Mouse (Mus musculus) CD4-positive, CD25-positive, alpha-beta regulatory T cell, adult 4 months (primary cell): ENCODE results near the gene Ndufa6. TPM values are rescaled to one million over a fixed set of nuclear protein-coding genes. Genes with fewer than 3 reads are reported as not detected.
"Not testable (repeated sequence)": the region's sequence is repeated elsewhere in the genome, so short reads cannot be mapped to it uniquely, and the experiment has no call there.

Experiments used
- ATAC-seq: one replicate; pipeline ENCODE4 v1.8.0; 2017
- polyA plus RNA-seq, 2 experiments: library from polyadenylated mRNA; unstranded; fragments of 100-300 nt; shearing (Covaris generic); gene quantifications; one replicate each; pipeline ENCODE4 v1.2.1; 2017

The Ndufa6 gene
- polyA plus RNA-seq, 2 experiments from 2014 or later, result 433 to 535 TPM

DNA sequence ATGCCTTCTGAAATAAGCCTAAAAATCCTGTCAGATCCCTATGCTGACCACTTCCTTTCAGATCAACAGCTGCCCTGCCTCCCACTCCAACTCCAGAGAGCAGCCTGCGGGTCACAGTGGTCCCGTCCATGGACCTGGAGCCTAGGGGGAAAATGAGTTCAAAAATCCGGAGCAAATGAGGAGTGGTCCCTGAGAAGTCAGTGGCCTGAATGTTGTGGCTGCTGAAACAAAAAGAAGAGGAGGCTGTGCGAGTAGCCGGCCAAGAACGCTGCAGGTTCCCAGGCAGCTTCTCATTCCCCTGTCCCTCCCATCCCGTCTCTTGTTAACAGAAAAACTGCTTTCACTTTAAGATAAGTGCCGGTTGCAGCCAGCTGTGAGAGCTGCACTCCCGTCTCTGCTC lies 10.4 kb upstream of the Ndufa6 start:
- not testable (repeated sequence) for ATAC-seq

DNA sequence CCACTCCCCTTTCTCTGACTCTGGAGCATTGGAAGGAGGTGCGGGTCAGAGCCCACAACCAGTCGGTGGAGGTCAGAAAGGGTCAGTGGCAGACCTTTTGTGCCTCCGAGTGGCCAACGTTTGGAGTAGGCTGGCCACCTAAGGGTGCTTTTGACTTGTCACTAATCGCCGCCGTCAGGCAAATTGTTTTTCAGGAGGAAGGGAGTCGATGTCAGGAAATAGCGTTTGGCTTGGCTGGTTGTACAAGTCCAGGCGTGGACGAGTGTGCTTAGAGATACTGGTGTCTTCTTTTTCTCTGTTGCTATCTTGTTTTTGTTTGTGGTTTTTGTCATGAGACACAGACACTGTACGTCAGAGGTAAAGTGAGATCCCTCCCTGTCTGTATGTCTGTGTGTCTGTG lies 9.7 kb upstream of the Ndufa6 start:
- ATAC-seq, result not testable (repeated sequence)

DNA sequence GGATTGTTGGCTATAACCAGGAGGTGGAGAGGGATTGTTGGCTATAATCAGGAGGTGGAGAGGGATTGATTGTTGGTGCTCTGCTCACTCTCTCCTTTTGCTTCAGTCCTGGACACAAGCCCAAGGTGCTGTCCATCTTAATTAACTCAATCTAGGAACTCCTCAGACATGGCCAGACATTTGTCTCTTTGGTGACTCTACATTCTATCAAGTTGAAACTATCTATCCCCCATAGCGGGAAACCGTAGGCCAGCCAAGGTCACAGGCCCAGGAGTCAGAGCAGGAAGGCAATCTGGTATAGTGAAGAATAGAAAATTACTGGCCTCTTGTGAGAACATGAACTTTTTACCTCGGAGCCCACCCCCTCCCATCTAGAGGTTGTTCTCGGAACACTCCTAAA lies 8.1 kb upstream of the Ndufa6 start:
- no peak for ATAC-seq

DNA sequence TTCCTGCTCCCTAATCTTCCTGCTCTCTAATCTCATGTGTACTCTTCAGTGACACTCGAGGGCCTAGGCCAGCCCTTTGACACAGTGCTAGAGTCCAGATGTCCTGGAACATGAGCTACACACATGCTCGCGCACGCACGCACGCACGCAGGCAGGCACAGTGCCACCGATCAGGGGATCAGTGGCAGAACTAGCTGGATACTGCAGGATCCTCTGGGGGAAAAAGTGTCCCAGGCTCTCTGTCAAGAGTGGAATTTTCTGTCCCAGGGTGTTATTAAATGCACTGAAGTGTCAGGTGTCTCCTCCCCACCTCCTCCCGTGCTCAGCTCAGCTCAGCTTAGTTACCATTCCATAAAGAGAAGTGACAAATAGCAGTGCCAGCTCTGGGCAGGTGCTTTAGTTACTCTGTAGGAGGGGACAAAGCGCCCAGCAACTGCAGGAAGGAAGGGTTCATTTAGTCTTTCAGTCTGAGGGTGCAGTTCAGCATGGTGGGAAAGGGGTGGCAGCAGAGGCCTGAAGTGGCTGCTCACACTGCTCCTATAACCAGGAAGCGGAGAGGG lies 7.4 kb upstream of the Ndufa6 start:
- no peak for ATAC-seq

DNA sequence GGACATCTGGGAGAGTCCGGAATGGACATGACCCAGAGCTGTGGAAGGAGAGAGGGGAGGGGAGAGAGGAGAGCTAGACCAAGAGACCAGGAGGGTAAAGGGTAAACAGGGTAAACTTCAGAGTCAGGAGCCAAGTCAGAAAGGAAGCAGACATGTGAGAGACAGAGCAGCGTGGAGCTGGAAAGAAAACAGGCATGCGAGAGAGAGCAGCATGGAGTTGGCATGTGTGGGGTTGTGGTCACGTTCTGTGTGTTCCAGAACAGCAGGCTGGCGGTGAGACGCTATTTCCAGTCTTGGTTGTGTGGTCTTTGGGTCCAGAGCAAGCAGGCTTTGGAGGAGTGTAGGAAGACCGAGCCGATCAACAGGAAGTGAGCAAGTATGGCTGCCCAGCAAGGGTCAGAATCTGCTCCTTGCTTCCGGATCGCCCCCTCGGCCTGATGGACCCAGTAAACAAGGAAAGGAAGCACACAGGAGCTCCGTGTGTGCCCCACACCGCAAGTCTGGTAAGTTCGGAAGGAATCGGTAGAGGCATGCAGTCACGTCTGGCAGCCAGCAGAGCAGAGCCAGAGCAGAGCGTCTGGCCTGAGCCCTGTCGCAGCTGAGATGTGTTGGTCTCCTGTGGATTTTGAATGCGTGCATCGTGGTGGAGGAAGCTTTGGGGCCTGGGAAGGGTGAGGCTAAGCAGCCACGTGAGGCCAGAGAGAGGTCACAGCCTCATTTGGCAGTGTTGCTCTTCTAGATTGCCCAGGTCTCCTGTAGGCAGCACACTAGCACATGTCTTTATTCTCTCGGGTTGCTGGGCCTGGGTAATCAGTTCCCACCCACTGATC lies 4.5 kb upstream of the Ndufa6 start:
- no peak for ATAC-seq

DNA sequence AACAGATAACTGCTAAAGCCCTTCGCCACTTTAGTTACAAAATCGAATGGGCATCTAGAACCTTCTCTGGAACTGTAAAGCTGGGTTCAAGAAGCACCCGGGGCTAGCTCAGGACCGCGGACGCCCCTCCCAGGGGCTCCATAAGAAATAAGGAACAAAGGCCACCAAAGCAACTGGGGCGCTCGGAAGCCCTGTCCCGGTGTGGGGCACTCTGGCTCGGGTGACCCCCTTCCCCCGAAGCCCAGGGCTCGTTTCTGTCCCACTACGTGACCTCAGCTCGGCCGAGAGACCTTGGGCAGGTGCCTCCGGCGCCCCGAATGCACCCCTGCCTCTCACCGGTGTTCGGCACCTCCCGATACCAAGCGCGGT lies 393 bp downstream of the Ndufa6 start:
- no peak for ATAC-seq

DNA sequence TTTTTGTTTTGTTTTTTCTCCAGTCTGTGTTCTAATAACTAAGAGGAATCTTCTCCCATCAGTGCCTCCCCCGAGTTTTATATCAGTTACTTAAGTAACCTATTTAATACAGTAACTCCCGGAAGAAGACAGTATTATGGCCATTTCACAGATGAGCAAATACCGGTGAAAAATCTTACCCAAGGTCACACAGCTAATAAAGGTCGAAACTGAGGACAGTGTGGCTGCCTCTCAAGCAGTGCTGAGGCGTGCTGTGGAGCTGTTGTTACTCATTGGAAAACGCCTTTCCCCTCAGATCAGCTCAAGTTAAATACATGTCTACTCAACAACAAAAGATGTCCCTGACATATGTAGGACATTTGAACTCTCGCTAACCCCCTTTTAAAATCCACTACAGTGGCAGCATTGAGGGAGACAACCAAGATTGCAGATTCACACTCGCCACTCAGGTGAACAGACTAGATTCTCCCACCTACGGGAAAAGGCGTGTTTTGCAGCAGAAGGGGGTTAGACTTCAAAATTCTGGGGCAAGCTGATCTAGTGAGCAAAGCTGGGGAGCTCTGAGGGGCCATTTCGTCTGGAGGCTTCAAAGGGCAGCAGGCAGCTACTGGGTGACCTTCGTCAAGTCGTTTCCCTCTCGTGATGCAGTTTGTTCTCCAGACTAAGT lies 911 bp downstream of the Ndufa6 start:
- no peak for ATAC-seq

DNA sequence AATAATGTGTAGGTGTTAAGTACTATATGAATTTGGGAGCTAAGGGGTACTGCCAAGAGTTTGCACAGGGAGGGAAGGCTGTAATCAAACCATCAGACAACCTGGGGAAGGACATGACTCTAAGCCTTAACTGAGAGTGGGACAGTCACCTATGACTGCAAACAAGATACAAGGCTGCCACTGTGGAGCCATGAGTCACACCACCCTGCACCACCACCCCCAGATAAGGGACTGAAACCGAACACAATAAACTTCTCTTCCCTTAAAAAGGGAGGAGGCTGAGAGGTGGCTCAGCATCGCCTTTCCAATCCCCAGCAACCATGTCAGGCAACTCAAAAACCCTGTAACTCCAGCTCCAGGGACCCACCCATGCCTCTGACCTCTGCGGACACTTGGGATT lies 2.6 kb downstream of the Ndufa6 start:
- no peak for ATAC-seq

DNA sequence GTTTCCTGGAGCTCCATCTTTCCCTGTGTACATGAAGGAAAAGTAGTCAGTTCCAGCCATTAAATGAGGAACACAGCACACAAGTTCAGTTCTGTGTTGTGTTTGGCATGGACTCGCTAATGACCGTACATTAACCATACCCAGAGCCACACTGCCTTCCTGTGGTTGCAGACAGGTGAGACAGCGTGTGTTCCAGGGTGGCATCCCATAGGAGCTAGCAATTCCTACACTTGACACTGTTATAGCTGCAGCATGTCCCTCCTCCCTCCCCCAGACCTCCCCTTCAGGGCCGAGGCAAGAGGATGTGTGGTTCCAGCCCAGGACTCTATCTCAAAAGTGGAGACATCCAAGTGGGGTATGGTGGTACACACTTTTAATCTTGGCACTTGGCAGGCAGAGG lies 3.8 kb downstream of the Ndufa6 start:
- ATAC-seq, result no peak

DNA sequence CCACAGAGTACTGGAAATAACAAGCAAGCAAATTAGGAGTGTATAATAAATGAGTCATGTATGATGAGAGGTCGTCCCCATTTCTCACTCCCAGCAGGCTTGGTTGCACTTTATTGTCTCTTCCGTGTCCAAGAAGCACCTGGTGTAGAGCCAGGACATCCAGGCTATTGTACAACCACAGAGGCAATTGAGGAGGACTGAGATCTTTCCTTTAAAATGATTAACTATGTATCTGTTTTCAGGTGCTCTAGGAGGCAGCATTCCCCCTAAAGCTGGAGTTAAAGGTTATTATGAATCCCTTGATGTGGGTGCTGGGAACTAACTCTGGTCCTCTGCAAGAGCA lies 5.2 kb downstream of the Ndufa6 start:
- ATAC-seq, result no peak

DNA sequence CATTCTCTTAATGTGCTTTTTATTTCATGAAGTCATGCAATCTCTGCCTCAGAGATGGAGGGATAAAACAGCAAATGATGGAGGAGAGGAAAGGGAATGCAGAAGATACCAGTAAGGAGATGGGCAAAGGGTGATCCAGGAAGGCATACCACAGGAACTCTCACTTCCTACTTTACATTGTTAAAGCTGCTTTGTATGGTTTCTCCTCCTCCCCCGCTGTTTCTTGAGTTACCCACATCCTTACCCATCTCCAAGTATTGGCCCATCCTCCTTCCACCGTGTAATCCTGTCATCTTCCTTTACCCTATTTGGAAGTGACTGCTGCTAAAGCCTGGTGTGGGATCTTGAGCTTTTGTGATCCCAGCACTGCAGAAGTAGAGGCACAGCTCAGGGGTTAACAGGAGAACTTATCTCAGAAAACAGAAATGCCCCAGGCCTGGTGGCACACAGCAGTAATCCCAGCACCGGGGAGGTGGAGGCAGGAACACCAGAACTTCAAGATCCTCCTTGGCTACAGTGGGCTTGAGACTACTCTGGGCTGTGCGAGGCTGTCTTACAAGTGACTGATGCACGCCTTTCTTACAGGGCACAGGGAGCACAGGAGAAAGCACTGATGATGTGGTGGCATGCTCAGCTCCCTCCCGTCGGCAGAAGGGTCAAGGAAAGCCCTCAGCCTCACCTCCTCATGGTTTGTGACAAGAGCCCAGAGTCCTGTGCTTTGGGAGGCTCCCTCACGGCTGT lies 5.7 kb downstream of the Ndufa6 start:
- no peak for ATAC-seq

DNA sequence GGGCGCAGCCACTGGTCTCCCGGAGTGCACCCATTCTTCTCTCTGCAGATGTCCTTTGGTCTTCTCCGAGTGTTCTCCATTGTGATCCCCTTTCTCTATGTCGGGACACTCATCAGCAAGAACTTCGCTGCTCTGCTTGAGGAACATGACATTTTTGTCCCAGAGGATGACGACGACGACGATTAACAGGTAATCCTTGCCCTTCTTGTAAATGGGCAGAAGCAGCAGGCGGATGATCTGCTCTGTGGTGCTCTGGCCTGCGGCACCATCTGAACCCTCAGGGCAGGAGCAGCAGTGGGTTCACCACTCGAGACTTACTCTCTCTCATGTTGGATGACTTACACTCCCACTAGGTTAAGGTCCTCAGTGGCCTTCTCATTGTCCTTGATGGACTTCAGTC lies 6.3 kb downstream of the Ndufa6 start:
- ATAC-seq, result no peak

DNA sequence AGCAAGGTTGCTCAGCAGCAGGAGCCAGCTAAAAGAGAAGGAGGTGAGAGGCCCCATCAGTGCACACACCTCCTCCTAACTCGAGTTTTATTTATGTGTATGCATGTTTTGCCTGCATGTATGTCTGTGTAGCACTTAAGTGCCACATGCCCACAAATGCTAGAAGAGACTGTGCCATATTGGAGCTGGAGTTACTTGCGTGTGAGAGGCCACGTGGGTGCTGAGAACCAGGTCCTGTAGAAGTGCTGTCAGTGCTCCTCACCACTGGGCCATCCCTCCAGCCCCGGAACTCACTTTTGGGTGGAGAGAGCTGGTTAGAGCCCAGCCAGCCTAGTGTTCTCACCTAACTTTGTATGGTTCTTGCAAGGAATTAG lies 6.8 kb downstream of the Ndufa6 start:
- ATAC-seq, result no peak

DNA sequence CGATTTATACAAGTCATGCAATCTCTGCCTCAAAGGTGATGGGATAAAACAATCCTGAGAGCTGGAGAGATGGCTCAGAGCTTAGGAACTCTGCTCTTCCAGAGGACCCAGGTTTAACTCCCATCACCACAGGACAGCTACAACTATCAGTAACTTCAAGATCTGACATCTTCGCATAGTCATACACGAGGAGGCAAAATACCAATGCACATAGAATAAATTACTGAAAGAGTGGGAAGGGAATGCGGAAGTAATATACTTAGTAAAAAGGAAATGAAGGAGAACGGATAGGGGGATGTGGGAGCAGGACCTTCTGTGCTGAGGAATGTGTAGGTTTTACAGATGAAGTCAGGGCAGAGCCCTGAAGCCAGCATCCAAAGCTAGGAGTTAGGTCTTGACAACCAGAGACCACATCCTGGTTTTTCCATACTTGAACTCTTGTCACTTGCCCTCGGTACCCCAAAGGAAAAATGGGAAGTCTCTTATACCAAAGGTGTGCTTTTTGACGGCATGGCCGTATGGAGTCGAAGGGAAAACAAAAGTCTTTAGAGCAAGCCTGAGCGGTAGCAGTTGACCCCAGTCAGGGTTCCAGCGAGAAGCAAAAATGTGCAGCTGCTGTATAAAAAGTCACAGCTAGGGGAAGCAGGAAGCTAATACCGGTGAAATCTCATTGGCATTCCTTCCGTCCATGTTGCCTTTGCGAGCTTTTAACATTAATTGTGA lies 7.4 kb downstream of the Ndufa6 start:
- ATAC-seq, result no peak

DNA sequence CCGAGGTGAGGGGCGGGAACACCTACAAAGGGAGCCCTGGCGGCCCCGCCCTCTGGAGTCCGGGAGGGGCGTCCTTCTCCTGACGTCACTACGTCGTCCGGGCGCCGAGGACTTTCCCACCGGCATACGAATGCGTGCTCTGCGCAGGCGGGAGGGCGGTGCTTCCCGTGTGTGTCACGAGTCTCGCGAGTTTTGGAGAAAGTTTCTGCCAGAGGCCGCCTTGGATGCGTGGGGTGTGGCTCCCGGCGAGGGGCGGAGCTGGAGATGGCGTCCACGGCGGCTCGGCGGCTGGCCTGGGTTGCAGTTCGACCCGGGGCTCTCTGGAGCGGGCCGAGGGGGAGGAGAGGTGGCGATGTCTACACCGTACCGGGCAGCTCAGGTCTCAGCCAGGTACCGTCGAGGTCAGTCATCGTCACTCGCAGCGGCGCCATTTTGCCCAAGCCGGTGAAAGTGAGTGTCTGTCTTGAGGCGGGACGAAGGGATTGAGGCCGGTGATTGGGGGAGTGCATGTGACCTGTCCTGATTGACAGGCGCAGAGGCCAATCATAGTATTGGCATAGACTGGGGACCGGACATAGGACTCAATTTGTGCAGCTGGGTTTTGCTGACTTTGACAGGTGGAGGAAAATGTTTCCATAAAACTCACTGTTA lies 8.2 kb downstream of the Ndufa6 start:
- ATAC-seq, result peak; percentile 91

DNA sequence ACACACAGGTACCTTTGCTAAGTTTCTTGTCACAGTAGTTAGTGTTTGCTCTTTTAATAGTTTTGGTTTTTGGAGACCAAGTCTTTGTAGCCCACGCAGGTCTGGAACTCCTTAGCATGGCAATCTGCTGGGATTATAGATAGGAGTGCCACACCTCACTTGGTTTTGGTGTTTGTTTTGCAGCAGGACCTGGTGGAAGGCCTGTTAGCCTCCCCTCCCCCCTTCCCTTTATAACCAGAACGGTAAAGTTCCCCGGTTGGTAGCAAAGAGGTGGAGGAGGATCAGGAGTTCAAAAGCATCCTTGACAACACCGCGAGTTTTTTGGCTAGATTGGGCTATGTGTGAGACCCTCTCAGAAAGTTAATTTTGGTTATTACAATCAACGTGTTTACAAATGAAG lies 9.2 kb downstream of the Ndufa6 start:
- no peak for ATAC-seq

DNA sequence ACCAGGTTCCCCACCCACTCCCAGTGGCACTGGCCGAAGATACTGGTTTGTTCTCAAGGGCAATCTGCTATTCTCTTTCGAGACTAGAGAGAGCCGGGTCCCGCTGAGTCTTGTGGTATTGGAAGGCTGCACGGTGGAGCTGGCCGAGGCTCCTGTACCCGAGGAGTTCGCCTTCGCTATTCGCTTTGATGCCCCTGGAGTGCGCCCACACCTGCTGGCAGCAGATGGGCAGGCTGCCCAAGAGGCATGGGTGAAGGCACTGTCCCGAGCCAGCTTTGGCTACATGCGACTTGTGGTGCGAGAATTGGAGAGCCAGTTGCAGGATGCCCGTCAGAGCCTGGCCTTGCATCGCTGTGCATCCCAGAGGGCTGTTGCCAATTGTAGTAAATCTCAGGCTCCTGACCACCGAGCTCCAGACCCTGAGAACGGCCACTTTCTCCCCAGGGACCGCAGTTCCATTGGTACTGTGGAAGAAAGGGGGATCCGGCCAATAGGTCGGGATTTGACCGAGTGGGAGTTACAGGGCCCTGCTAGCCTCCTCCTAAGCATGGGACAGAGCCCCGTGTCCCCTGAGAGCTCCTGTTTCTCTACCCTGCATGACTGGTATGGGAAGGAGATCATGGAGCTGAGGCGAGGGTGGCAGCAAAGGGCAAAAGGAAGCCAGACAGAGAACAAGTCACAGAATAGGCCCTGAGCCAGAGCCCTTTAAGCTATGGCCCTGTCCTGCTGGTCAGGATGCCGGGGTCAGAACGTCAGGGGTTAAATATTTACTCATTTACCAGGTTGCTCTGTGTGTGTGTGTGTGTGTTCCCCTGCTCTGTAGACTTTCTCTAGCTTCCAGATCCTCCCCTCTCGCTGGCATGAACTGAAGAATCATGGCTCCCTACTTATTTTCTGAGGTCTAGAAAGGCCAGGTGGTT lies 10.5 kb downstream of the Ndufa6 start:
- no peak for ATAC-seq

DNA sequence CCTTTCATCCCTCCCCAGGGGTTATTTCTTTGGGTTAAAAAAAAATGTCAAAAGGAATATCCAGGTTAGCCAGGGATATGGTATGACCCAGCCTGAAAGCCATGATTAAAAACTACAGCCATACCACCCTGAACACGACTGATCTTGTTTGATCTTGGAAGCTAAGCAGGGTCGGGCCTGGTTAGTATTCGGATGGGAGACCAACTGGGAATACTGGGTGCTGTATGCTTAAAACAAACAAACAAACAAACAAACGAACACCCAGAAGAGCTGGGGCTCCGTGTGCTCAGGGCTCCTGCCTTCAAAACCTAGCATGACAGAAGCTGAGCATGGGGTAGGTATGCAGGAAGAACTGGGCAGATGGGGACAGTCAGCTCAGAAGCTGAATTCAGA lies 11.6 kb downstream of the Ndufa6 start:
- no peak for ATAC-seq

DNA sequence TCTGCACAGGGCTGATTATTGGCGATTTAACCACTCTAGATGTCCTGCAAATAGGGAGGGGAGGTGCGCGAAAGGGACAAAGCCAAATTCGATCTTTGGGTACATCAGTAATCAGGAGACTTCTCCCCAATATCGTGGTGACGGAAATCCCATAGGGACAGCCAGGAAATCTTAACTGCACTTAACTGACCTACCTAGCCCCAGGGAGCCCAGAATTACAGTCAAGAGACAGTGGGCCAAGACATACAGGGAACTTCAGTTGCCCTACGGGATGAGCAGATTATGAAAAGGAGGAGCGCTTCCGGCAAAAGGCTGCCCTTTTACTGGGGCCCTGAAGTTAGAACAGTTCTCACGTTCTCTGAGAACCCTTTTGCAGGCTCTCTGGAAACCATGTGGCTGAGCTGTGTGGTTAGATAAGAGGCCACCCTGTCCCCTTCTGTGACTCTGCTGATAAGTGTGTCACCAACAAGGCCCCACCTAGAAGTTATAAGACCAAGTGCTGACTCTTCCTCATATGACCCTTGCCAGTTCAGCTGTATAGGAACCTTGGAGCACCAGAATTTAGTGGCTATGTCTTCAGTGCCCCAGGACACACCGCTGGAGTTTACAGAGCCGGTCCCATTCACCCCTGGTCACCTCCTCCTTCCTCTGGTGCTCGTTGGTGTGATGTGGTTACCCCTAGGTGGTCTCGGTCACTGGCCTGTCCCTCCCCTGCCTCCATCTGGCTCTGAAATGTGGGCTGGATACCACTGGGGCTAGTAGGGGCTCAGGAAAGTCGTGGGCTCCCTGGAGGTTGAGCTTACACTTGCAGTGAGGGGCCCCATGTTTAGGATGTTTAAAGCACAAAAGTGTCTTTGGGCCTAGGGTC lies 12.2 kb downstream of the Ndufa6 start:
- ATAC-seq, result no peak

DNA sequence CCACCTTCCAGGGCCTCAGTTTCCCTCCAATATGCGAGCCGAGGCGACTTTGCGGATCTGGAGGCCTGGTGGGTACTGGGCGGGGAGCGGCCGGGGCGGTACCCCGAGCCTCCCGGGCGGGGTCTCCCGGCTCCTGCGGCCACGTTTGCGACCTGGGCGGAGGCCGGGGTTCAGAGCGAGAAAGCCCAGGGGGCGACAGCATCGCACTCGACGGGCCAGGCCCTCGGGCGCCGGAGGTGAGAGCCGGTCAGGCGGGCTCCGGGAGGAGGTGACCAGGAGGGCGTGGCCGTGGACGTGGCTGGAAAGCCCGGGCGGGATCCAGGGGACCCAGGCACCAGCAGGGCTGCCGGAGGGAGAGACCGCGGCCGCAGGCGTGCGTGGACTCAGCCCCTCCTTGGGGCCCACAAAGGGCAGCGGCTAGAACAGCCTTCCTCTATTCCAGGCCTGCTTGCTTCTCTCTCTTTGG lies 13.1 kb downstream of the Ndufa6 start:
- no peak for ATAC-seq
